Mouse (Mus musculus) midbrain, embryonic 16.5 days (tissue): Measurements from ENCODE around the gene Cym. TPM values are rescaled to one million over a fixed set of nuclear protein-coding genes. Genes with fewer than 3 reads are reported as not detected.

ENCODE experiments used
- ATAC-seq: fragments of 200-750 bp; cut with Nextera tagmentation; 2 replicates; pipeline ENCODE4 v1.8.0; 2017; ENCODE audit warnings: moderate TSS enrichment
- H3K27ac ChIP-seq: fragments of 300-500 bp; sonication (generic); 2 replicates; pipeline ENCODE4 v1.5.1; 2014; ENCODE audit warnings: mild to moderate bottlenecking, low read length, mixed read lengths
- H3K27me3 ChIP-seq: fragments of 300-500 bp; sonication (generic); 2 replicates; pipeline ENCODE4 v1.6.1; 2014; ENCODE audit warnings: low read depth, low read length, mixed read lengths; ENCODE audit not compliant: control insufficient read depth, insufficient read depth
- H3K36me3 ChIP-seq: fragments of 300-500 bp; sonication (generic); 2 replicates; pipeline ENCODE4 v1.6.1; 2014; ENCODE audit warnings: mild to moderate bottlenecking, low read length, moderate library complexity, mixed read lengths; ENCODE audit not compliant: control insufficient read depth, insufficient read depth
- H3K4me1 ChIP-seq: fragments of 300-500 bp; sonication (generic); 2 replicates; pipeline ENCODE4 v1.6.1; 2014; ENCODE audit warnings: mild to moderate bottlenecking, low read length, mixed read lengths; ENCODE audit not compliant: control insufficient read depth, insufficient read depth
- H3K4me2 ChIP-seq: fragments of 300-500 bp; sonication (generic); 2 replicates; pipeline ENCODE4 v1.6.1; 2014; ENCODE audit warnings: mild to moderate bottlenecking, low read length, mixed read lengths
- H3K4me3 ChIP-seq: fragments of 300-500 bp; sonication (generic); 2 replicates; pipeline ENCODE4 v1.5.1; 2014; ENCODE audit warnings: low read depth, mild to moderate bottlenecking, low read length, moderate library complexity, mixed read lengths
- H3K9ac ChIP-seq: fragments of 300-500 bp; sonication (generic); 2 replicates; pipeline ENCODE4 v1.6.1; 2014; ENCODE audit warnings: low read depth, low read length, mixed read lengths
- H3K9me3 ChIP-seq: fragments of 300-500 bp; sonication (generic); replicated peaks from 2 replicates; pipeline ENCODE4 v1.6.1; 2014; ENCODE audit warnings: mild to moderate bottlenecking, low read length, mixed read lengths; ENCODE audit not compliant: control insufficient read depth, poor library complexity, severe bottlenecking
- WGBS: fragments of 180-500 bp; shearing (Covaris S2); extraction: QIAGEN DNeasy Blood & Tissue Kit; methylation state at CpG from one replicate; pipeline ENCODE4 v1.1.7; 2014; 5-methylcytosine and 5-hydroxymethylcytosine counted together
- polyA plus RNA-seq: library from polyadenylated mRNA; unstranded; fragments of >200 nt; fragmentation: Nextera tagmentation; extraction: Ambion mirVana; gene quantifications from 2 replicates; pipeline ENCODE4 v1.2.1, GENCODE M21; 2015

Cym gene
- polyA plus RNA-seq, 1 experiment from 2014 or later = 0.34 TPM

DNA sequence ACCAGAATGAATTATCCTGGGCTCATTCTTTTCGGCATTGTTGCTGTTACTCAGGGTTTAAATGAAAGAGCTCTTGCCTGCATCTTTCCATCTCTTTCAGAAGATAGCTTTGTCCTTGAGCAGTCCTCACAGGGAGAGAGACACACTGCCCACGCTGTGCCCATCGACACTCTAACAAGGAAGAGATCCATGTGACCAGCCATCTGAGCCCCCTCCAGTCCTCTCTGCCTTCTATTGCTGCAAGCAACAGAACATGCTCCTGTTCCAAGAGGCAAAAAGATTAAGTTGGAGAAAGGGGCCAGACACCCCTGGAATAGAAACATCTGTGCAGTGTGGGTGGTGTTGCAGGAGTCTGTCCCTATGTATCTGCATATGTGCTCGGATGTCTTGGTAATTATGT lies 34.5 kb downstream of the Cym start:
- no peak overlapping the region for H3K4me2 ChIP-seq
- no peaks in the 10 kb centered on the region for H3K36me3 ChIP-seq
- H3K9me3 ChIP-seq = no peaks in the 10 kb centered on the region
- ATAC-seq = no peak
- H3K27me3 ChIP-seq = no peaks in the 10 kb centered on the region
- H3K4me3 ChIP-seq = no peak overlapping the region
- H3K9ac ChIP-seq = no peak overlapping the region
- 66% methylated on average over 4 of the region's 4 CpGs for WGBS
- no peak overlapping the region for H3K27ac ChIP-seq
- peaks cover 7% of the 10 kb centered on the region for H3K4me1 ChIP-seq

DNA sequence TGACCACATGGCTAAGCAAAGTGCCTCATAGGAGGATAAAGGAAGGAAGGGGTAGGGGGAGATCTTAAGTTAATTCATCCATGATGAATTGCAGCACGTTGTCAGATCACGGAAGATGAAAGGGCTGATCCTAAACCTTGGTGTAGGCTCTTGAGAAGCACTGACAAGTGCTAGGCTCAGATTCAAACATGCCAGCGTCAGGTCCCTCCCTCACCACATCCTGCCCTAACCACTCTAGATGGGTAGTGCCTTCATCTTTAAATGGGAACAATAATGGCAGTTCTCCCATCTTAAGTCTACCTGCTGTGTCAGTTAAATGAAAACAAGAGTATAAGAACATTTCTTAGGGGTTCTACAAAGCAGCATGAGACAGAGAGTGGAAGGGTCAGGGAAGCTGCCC lies 35.9 kb downstream of the Cym start:
- 49% methylated on average over 3 of the region's 3 CpGs for WGBS
- Histone ChIP-seq H3K27me3 (no peaks in the 10 kb centered on the region), H3K9me3 (no peaks in the 10 kb centered on the region), H3K27ac (no peak overlapping the region), H3K4me2 (no peak overlapping the region), H3K9ac (no peak overlapping the region), H3K4me1 (peaks cover 7% of the 10 kb centered on the region), H3K36me3 (no peaks in the 10 kb centered on the region), H3K4me3 (no peak overlapping the region)
- ATAC-seq = no peak

GRCm38 (mm10) chr3:107183178-107183577 lies 38.4 kb downstream of the Cym start:
- Histone ChIP-seq H3K36me3 (no peaks in the 10 kb centered on the region), H3K4me1 (no peaks in the 10 kb centered on the region; the same call in 1 of the 2 replicates), H3K4me2 (no peak overlapping the region), H3K27ac (no peak overlapping the region), H3K27me3 (no peaks in the 10 kb centered on the region), H3K4me3 (no peak overlapping the region), H3K9me3 (no peaks in the 10 kb centered on the region), H3K9ac (no peak overlapping the region)
- ATAC-seq = no peak
- WGBS = 81% methylated on average over 3 of the region's 3 CpGs

DNA sequence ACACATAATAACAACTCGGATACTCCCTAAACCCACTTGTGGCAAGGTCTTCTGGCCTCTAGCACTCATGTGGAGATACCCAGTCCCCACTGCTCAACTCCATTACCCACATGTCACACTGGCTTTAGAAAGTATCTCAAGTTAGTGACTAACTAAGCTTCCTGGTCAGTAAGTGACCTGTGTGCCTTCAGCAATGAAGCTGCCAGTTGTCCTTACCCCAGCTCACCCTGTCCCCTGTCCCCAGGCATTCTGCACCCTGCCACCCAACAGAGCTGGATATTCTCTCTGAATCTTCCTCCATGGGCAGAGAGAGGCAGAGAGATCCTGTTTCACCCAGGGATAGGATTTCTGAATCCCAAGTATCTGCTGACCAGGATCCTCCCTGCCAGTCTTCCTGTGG lies 38.8 kb downstream of the Cym start, which contains the start of gene Kcna10:
Kcna10 (plus strand) TSS at position 301 of the 400 bp plus-strand sequence.
- Histone ChIP-seq H3K27ac (no peak within 1 kb of the TSS), H3K4me3 (no peak within 1 kb of the TSS), H3K4me1 (no peaks in the 10 kb centered on the region), H3K9ac (no peak within 1 kb of the TSS), H3K27me3 (no peaks in the 10 kb centered on the region), H3K36me3 (no peaks in the 10 kb centered on the region), H3K9me3 (no peaks in the 10 kb centered on the region), H3K4me2 (no peak within 1 kb of the TSS)
- no peak for ATAC-seq
- 81% methylated on average over 1 of the region's 1 CpGs for WGBS

DNA sequence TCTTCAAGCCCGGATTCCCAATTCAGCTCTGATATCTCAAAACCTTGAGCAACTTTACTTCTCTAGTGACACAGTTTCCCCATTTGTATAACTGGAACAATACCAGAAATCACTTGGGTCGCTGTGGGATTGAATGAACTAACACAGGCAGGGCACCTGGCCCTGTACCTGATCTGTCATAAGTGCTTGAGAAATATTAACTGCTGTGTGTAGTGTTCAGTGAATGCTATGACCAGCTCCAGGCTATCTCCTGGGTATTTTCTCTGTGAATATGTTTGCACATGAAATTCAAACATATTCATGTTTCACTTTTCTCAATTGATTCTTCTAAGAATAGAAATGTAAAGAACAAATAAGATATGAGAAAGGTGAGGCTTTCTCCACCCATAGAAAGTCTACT lies 40.7 kb downstream of the Cym start:
- WGBS = 77% methylated on average over 2 of the region's 2 CpGs
- no peak overlapping the region for H3K9ac ChIP-seq
- ATAC-seq = no peak
- no peak overlapping the region for H3K27ac ChIP-seq
- no peaks in the 10 kb centered on the region for H3K9me3 ChIP-seq
- no peaks in the 10 kb centered on the region for H3K4me1 ChIP-seq
- H3K4me2 ChIP-seq = no peak overlapping the region
- no peak overlapping the region for H3K4me3 ChIP-seq
- no peaks in the 10 kb centered on the region for H3K27me3 ChIP-seq
- H3K36me3 ChIP-seq = no peaks in the 10 kb centered on the region

DNA sequence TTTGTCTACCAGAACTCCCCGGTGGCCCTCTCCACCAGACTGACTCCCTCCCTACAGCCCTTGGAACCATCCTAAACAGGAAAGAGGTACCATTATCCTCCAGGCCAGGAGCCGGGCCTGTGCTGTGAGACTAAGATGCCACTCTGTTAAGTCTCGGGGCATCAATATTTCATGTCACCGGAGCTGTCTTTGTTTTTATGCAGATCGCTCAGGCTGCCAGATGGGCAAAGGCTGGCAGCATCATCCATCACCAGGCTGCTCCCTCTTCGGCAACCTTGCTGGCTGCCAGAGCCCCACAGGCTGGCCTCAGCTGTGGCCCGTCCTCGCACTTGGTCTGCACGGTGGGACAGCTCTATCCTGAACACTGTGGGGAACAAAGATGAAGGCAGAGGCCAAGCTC lies 45.0 kb downstream of the Cym start:
- no peak overlapping the region for H3K4me2 ChIP-seq
- no peaks in the 10 kb centered on the region for H3K36me3 ChIP-seq
- no peaks in the 10 kb centered on the region for H3K4me1 ChIP-seq
- 55% methylated on average over 9 of the region's 9 CpGs for WGBS
- no peak overlapping the region for H3K4me3 ChIP-seq
- H3K27ac ChIP-seq = no peak overlapping the region
- H3K27me3 ChIP-seq = no peaks in the 10 kb centered on the region
- H3K9me3 ChIP-seq = no peaks in the 10 kb centered on the region
- H3K9ac ChIP-seq = no peak overlapping the region
- peak; percentile 48; the same call in 1 of the 2 replicates for ATAC-seq

- Histone ChIP-seq H3K4me2 (no peak overlapping the region), H3K27ac (no peak overlapping the region), H3K4me3 (no peak overlapping the region), H3K4me1 (no peaks in the 10 kb centered on the region), H3K9ac (no peak overlapping the region), H3K27me3 (no peaks in the 10 kb centered on the region), H3K9me3 (no peaks in the 10 kb centered on the region), H3K36me3 (no peaks in the 10 kb centered on the region)
- WGBS = 78% methylated on average over 4 of the region's 4 CpGs
- ATAC-seq = no peak
Measured at GRCm38 (mm10) chr3:107175486-107175885, 46.0 kb downstream of the Cym start.

- no peak overlapping the region for H3K27ac ChIP-seq
- no peaks in the 10 kb centered on the region for H3K4me1 ChIP-seq
- no peak overlapping the region for H3K4me3 ChIP-seq
- H3K9ac ChIP-seq = no peak overlapping the region
- no peaks in the 10 kb centered on the region for H3K27me3 ChIP-seq
- 87% methylated on average over 1 of the region's 1 CpGs for WGBS
- H3K4me2 ChIP-seq = no peak overlapping the region
- H3K36me3 ChIP-seq = no peaks in the 10 kb centered on the region
- ATAC-seq = no peak
- H3K9me3 ChIP-seq = no peaks in the 10 kb centered on the region
Measured at GRCm38 (mm10) chr3:107172556-107172955, 49.0 kb downstream of the Cym start.

DNA sequence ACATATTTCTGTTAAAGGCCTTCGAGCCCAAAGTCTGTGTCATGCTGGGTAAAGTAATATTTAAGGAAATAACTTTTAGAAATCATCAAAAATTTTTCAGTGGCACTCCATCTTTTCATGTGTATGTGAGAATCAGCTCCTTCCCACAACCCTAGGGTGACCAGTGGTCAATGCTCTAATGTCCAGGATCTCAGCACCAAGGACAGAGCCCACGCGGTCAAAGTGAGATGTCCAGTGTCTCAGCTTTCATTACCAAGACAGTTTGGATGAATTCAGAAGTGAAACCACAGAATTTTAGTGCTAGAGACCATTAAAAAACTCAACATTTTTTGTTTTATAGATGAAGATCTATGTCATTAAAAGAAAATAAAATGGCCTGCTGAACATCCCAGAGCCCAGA lies 49.6 kb downstream of the Cym start:
- ATAC-seq = no peak
- WGBS = 86% methylated on average over 3 of the region's 3 CpGs
- Histone ChIP-seq H3K4me2 (no peak overlapping the region), H3K27ac (no peak overlapping the region), H3K36me3 (no peaks in the 10 kb centered on the region), H3K4me1 (no peaks in the 10 kb centered on the region), H3K9ac (no peak overlapping the region), H3K4me3 (no peak overlapping the region), H3K9me3 (no peaks in the 10 kb centered on the region), H3K27me3 (no peaks in the 10 kb centered on the region)

- H3K4me1 ChIP-seq = no peaks in the 10 kb centered on the region
- no peak overlapping the region for H3K4me3 ChIP-seq
- 80% methylated on average over 2 of the region's 2 CpGs for WGBS
- no peak overlapping the region for H3K9ac ChIP-seq
- H3K27ac ChIP-seq = no peak overlapping the region
- no peaks in the 10 kb centered on the region for H3K27me3 ChIP-seq
- ATAC-seq = no peak
- H3K36me3 ChIP-seq = no peaks in the 10 kb centered on the region
- H3K4me2 ChIP-seq = no peak overlapping the region
- H3K9me3 ChIP-seq = no peaks in the 10 kb centered on the region
Measured at GRCm38 (mm10) chr3:107169552-107169951, 52.0 kb downstream of the Cym start.
